Mouse (Mus musculus): ENCODE measurements around the gene Zbtb44.
"Not testable (repeated sequence)": the region's sequence is repeated elsewhere in the genome, so short reads cannot be mapped to it uniquely, and the experiment has no call there.

DNA sequence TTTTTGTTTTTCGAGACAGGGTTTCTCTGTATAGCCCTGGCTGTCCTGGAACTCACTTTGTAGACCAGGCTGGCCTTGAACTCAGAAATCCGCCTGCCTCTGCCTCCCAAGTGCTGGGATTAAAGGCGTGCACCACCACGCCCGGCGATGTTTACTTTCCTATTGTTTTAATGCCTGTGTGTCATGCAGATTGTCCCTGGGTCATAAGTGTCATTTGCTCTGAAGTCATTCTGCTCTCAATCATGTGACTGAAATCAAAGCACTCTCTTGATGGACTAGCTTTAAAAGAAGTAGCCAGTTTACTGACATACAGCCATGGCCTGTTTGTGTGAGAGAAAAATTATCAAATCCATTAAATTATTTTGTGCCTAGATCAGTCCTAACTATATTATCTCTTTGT, 21.1 kb downstream of the Zbtb44 start:
- TF ChIP-seq MAFK (IDR thresholded peaks at IDR 0.05; ENCODE audit: insufficient read depth, low read depth, low read length); ZC3H11A (IDR thresholded peaks at IDR 0.05; ENCODE audit: borderline replicate concordance, low read depth, low read length): not testable (repeated sequence)
